Mouse (Mus musculus) myocyte (in vitro differentiated cells): ENCODE results near the gene Wdr34. TPM values are rescaled to one million over a fixed set of nuclear protein-coding genes. Genes with fewer than 3 reads are reported as not detected.

ENCODE experiments used
- H3K27me3 ChIP-seq: one replicate; pipeline ENCODE4 v1.6.1; 2011; ENCODE audit not compliant: control insufficient read depth, insufficient read depth, insufficient read length
- H3K36me3 ChIP-seq: one replicate; pipeline ENCODE4 v1.6.1; 2011; ENCODE audit not compliant: control insufficient read depth, insufficient read depth
- H3K4me2 ChIP-seq: one replicate; pipeline ENCODE4 v1.6.1; 2011; ENCODE audit warnings: low read depth, control low read depth
- H3K4me3 ChIP-seq: one replicate; pipeline ENCODE4 v1.5.1; 2011; ENCODE audit warnings: mild to moderate bottlenecking, control low read depth, moderate library complexity
- H3K79me2 ChIP-seq: one replicate; pipeline ENCODE4 v1.6.1; 2011; ENCODE audit not compliant: control insufficient read depth, insufficient read depth
- H3ac ChIP-seq: one replicate; pipeline ENCODE4 v1.6.1; 2011; ENCODE audit not compliant: control insufficient read depth, insufficient read length
- CEBPB ChIP-seq: IDR thresholded peaks from 2 replicates; pipeline ENCODE4 v1.6.1; 2011; ENCODE audit warnings: mild to moderate bottlenecking, moderate library complexity; ENCODE audit not compliant: poor library complexity, insufficient read depth, severe bottlenecking
- E2F4 ChIP-seq: IDR thresholded peaks from one replicate; pipeline ENCODE4 v1.6.1; 2011; ENCODE audit warnings: mild to moderate bottlenecking, control low read depth, moderate library complexity; ENCODE audit not compliant: insufficient read depth
- MAX ChIP-seq: IDR thresholded peaks from one replicate; pipeline ENCODE4 v1.6.1; 2011; ENCODE audit warnings: low read depth, mild to moderate bottlenecking, control low read depth
- MYOD1 ChIP-seq, 3 experiments: IDR thresholded peaks; one replicate each; pipeline ENCODE4 v1.6.1; 2011; ENCODE audit warnings: control low read depth in 2 of 3, low read depth in 2 of 3, mild to moderate bottlenecking in 2 of 3, moderate library complexity in 1 of 3; ENCODE audit not compliant: insufficient read length in 2 of 3, control insufficient read depth in 1 of 3
- MYOG ChIP-seq, 3 experiments: IDR thresholded peaks; one replicate each; pipeline ENCODE4 v1.6.1; 2011; ENCODE audit warnings: control low read depth in 2 of 3, low read depth in 2 of 3, mild to moderate bottlenecking in 2 of 3; ENCODE audit not compliant: insufficient read length in 2 of 3, control insufficient read depth in 1 of 3, insufficient read depth in 1 of 3
- POLR2A ChIP-seq: IDR thresholded peaks from one replicate; pipeline ENCODE4 v1.6.1; 2011; ENCODE audit warnings: low read depth, mild to moderate bottlenecking, control low read depth, moderate library complexity; ENCODE audit not compliant: insufficient read length
- POLR2AphosphoS2 ChIP-seq: IDR thresholded peaks from one replicate; pipeline ENCODE4 v1.6.1; 2011; ENCODE audit warnings: low read depth, control low read depth; ENCODE audit not compliant: insufficient read length
- REST ChIP-seq: IDR thresholded peaks from one replicate; pipeline ENCODE4 v1.6.1; 2011; ENCODE audit warnings: mild to moderate bottlenecking, control low read depth, moderate library complexity; ENCODE audit not compliant: insufficient read depth, insufficient read length
- SRF ChIP-seq: IDR thresholded peaks from one replicate; pipeline ENCODE4 v1.6.1; 2011; ENCODE audit warnings: low read depth; ENCODE audit not compliant: control insufficient read depth, insufficient read length
- TCF12 ChIP-seq: IDR thresholded peaks from one replicate; pipeline ENCODE4 v1.6.1; 2011; ENCODE audit warnings: mild to moderate bottlenecking, control low read depth; ENCODE audit not compliant: poor library complexity, insufficient read depth, severe bottlenecking
- TCF3 ChIP-seq: IDR thresholded peaks from one replicate; pipeline ENCODE4 v1.6.1; 2011; ENCODE audit warnings: low read depth, control low read depth; ENCODE audit not compliant: insufficient read length
- USF1 ChIP-seq: IDR thresholded peaks from one replicate; pipeline ENCODE4 v1.6.1; 2011; ENCODE audit warnings: low read depth, mild to moderate bottlenecking, control low read depth, moderate library complexity
- polyA plus RNA-seq: library from polyadenylated mRNA; unstranded; fragments of >200 nt; fragmentation: generic; extraction: Trizol; gene quantifications from one replicate; pipeline ENCODE4 v1.2.1, GENCODE M21; 2012; ENCODE audit warnings: missing spikeins

Gene Wdr34
- polyA plus RNA-seq = 21.6 TPM

- Histone ChIP-seq H3K4me3 (peak within 1 kb of the TSS; percentile 35), H3K79me2 (no peaks in the 10 kb centered on the region), H3K27me3 (no peaks in the 10 kb centered on the region), H3K36me3 (no peaks in the 10 kb centered on the region), H3ac (peak within 1 kb of the TSS; percentile 62), H3K4me2 (peak within 1 kb of the TSS; percentile 91)
- TF ChIP-seq MYOD1 (IDR thresholded peaks at IDR 0.05; ENCODE audit: control insufficient read depth in 1 of 3, insufficient read length in 2 of 3, low read depth in 2 of 3) = no peak
- TF ChIP-seq MYOG (IDR thresholded peaks at IDR 0.05; ENCODE audit: control insufficient read depth in 1 of 3, insufficient read depth in 1 of 3, insufficient read length in 2 of 3, low read depth in 2 of 3) = peak in 1 of 3 experiments; percentile 30
- TF ChIP-seq SRF = peak; percentile 85
- TF ChIP-seq POLR2A = peak; percentile 81
- TF ChIP-seq E2F4 = no peak
- peak; percentile 80 for TF ChIP-seq POLR2AphosphoS2
- no peak for TF ChIP-seq REST
- TF ChIP-seq USF1 = no peak
- TF ChIP-seq CEBPB = no peak
- no peak for TF ChIP-seq TCF3
- TF ChIP-seq TCF12 = no peak
- no peak for TF ChIP-seq MAX
These were observed at the start of gene Wdr34 for GRCm38 (mm10) chr2:30048699-30049388. Gene Wdr34 (minus strand): TSS chr2:30048881.

- H3K36me3 ChIP-seq = no peaks in the 10 kb centered on the region
- peaks cover 11% of the 10 kb centered on the region for H3K79me2 ChIP-seq
These were observed 47.3 kb upstream of the Wdr34 start for GRCm38 (mm10) chr2:30095882-30096527.

GRCm38 (mm10) chr2:30094208-30094588 is 45.5 kb upstream of the Wdr34 start:
- peak overlapping the region; percentile 56 for H3ac ChIP-seq
- H3K27me3 ChIP-seq = no peaks in the 10 kb centered on the region
- peaks cover 11% of the 10 kb centered on the region for H3K79me2 ChIP-seq
- peak overlapping the region; percentile 76 for H3K4me2 ChIP-seq
- TF ChIP-seq TCF12 (no peak), CEBPB (no peak), POLR2A (no peak), USF1 (no peak), E2F4 (no peak), SRF (no peak), MYOD1 (IDR thresholded peaks at IDR 0.05; ENCODE audit: control insufficient read depth in 1 of 3, insufficient read length in 2 of 3, low read depth in 2 of 3) (no peak), MAX (no peak), MYOG (IDR thresholded peaks at IDR 0.05; ENCODE audit: control insufficient read depth in 1 of 3, insufficient read depth in 1 of 3, insufficient read length in 2 of 3, low read depth in 2 of 3) (no peak), POLR2AphosphoS2 (no peak), TCF3 (no peak)
- H3K4me3 ChIP-seq = peak overlapping the region; percentile 46
- H3K36me3 ChIP-seq = no peaks in the 10 kb centered on the region

More at GRCm38 (mm10) chr2:30095882-30096527, 47.3 kb upstream of the Wdr34 start:
- Histone ChIP-seq H3K27me3 (no peaks in the 10 kb centered on the region), H3K4me2 (no peak overlapping the region), H3K4me3 (peak overlapping the region; percentile 46), H3ac (no peak overlapping the region)
- TF ChIP-seq MYOG (IDR thresholded peaks at IDR 0.05; ENCODE audit: control insufficient read depth in 1 of 3, insufficient read depth in 1 of 3, insufficient read length in 2 of 3, low read depth in 2 of 3) (no peak), TCF3 (no peak), TCF12 (no peak), MYOD1 (IDR thresholded peaks at IDR 0.05; ENCODE audit: control insufficient read depth in 1 of 3, insufficient read length in 2 of 3, low read depth in 2 of 3) (no peak), POLR2AphosphoS2 (peak; percentile 20)

- Histone ChIP-seq H3K79me2 (peaks cover 11% of the 10 kb centered on the region), H3ac (peak within 1 kb of the TSS; percentile 56), H3K27me3 (no peaks in the 10 kb centered on the region), H3K36me3 (no peaks in the 10 kb centered on the region), H3K4me3 (peak within 1 kb of the TSS; percentile 46), H3K4me2 (peak within 1 kb of the TSS; percentile 80)
- TF ChIP-seq MYOD1 (IDR thresholded peaks at IDR 0.05; ENCODE audit: control insufficient read depth in 1 of 3, insufficient read length in 2 of 3, low read depth in 2 of 3) = peak in 1 of 3 experiments; percentile 48
- TF ChIP-seq E2F4 = no peak
- no peak for TF ChIP-seq USF1
- TF ChIP-seq POLR2AphosphoS2 = peak; percentile 49
- TF ChIP-seq TCF3 = no peak
- no peak for TF ChIP-seq MAX
- no peak for TF ChIP-seq REST
- no peak for TF ChIP-seq TCF12
- no peak for TF ChIP-seq SRF
- TF ChIP-seq POLR2A = peak; percentile 54
- peak in 1 of 3 experiments; percentile 20 for TF ChIP-seq MYOG (IDR thresholded peaks at IDR 0.05; ENCODE audit: control insufficient read depth in 1 of 3, insufficient read depth in 1 of 3, insufficient read length in 2 of 3, low read depth in 2 of 3)
- no peak for TF ChIP-seq CEBPB
These were observed 45.0 kb upstream of the Wdr34 start, which contains the start of gene Zdhhc12 for GRCm38 (mm10) chr2:30093471-30094207. Gene Zdhhc12 (minus strand): TSS chr2:30093648.
